Mouse (Mus musculus) embryonic facial prominence, embryonic 10.5 days (tissue): Measurements from ENCODE around the gene Lck. TPM values are rescaled to one million over a fixed set of nuclear protein-coding genes. Genes with fewer than 3 reads are reported as not detected.

ENCODE experiments used
- DNase-seq: peaks from one replicate; pipeline ENCODE4 v3.0.0-alpha.2; 2017; ENCODE audit warnings: low spot score
- H3K27ac ChIP-seq: fragments of 300-500 bp; sonication (generic); replicated peaks from 2 replicates; pipeline ENCODE4 v1.5.1; 2016; ENCODE audit warnings: mild to moderate bottlenecking
- H3K27me3 ChIP-seq: fragments of 300-500 bp; sonication (generic); replicated peaks from 2 replicates; pipeline ENCODE4 v1.6.1; 2016; ENCODE audit warnings: low read depth, mild to moderate bottlenecking; ENCODE audit not compliant: poor library complexity, severe bottlenecking
- H3K36me3 ChIP-seq: fragments of 300-500 bp; sonication (generic); replicated peaks from 2 replicates; pipeline ENCODE4 v1.6.1; 2016; ENCODE audit warnings: mild to moderate bottlenecking, moderate library complexity
- H3K4me1 ChIP-seq: fragments of 300-500 bp; sonication (generic); 2 replicates; pipeline ENCODE4 v1.6.1; 2016
- H3K4me3 ChIP-seq: fragments of 300-500 bp; sonication (generic); 2 replicates; pipeline ENCODE4 v1.5.1; 2016; ENCODE audit warnings: mild to moderate bottlenecking, moderate library complexity
- H3K9me3 ChIP-seq: fragments of 300-500 bp; sonication (generic); 2 replicates; pipeline ENCODE4 v1.6.1; 2016; ENCODE audit warnings: mild to moderate bottlenecking
- WGBS: fragments of 180-500 bp; shearing (Covaris S2); methylation state at CpG from one replicate; pipeline ENCODE4 v1.1.7; 2016; 5-methylcytosine and 5-hydroxymethylcytosine counted together
- polyA plus RNA-seq: library from polyadenylated mRNA; unstranded; fragments of >200 nt; fragmentation: Nextera tagmentation; extraction: Ambion mirVana; gene quantifications from 2 replicates; pipeline ENCODE4 v1.2.1, GENCODE M21; 2016

Gene Lck
- polyA plus RNA-seq, 1 experiment from 2014 or later = 12.6 TPM

DNA sequence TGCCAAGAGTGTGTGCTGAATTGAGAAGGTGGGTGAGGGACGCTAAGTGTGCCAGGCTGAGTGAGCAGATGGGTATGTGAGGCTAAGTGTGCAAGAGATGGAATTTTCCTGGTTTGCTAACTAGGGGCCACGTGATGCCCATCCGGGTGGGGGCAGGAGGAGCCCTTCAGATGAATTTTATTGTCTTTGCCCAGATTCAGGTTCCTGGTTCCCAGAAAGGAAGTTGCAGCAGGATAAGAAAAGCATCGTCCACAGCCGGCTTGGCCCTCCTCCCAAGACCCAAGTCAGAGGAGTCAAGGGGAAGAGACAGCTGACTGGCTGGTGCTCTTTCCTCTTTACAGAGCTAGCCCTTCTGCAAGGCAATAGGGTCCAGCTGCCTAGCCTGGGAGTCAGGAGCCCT, 5.0 kb upstream of the Lck start, which contains the start of gene Fam167b:
Fam167b (minus strand) TSS at position 84 of the 400 bp plus-strand sequence.
- no peaks in the 10 kb centered on the region for H3K36me3 ChIP-seq
- peaks cover 10% of the 10 kb centered on the region; the same call in 1 of the 2 replicates for H3K27me3 ChIP-seq
- no peaks in the 10 kb centered on the region for H3K9me3 ChIP-seq
- H3K4me1 ChIP-seq = peaks cover 13% of the 10 kb centered on the region
- H3K27ac ChIP-seq = no peak within 1 kb of the TSS
- WGBS = 84% methylated on average over 5 of the region's 5 CpGs
- H3K4me3 ChIP-seq = peak within 1 kb of the TSS; percentile 23; the same call in 1 of the 2 replicates
- no peak for DNase-seq

DNA sequence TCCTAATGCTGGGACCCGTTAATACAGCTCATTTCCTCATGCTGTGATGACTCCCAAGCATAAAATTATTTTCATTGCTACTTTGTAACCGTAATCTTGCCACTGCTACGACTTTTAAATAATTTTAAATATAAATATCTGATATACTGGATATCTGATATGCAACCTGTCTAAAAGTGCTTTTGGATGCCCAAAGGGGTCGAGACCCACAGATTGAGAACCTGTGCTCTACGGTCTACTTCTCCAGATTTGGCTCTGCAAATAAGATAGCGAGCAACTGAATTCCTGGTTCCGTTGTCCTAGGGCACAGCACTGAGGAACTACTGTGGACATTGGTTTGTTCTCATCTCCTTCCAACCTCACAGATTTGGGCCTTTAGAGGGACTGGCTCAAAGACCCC, 4.2 kb upstream of the Lck start:
- no peak for DNase-seq
- peaks cover 13% of the 10 kb centered on the region for H3K4me1 ChIP-seq
- H3K27me3 ChIP-seq = peaks cover 10% of the 10 kb centered on the region; the same call in 1 of the 2 replicates
- H3K27ac ChIP-seq = no peak overlapping the region
- 84% methylated on average over 7 of the region's 7 CpGs for WGBS
- no peak overlapping the region for H3K4me3 ChIP-seq
- no peaks in the 10 kb centered on the region for H3K36me3 ChIP-seq
- H3K9me3 ChIP-seq = no peaks in the 10 kb centered on the region

DNA sequence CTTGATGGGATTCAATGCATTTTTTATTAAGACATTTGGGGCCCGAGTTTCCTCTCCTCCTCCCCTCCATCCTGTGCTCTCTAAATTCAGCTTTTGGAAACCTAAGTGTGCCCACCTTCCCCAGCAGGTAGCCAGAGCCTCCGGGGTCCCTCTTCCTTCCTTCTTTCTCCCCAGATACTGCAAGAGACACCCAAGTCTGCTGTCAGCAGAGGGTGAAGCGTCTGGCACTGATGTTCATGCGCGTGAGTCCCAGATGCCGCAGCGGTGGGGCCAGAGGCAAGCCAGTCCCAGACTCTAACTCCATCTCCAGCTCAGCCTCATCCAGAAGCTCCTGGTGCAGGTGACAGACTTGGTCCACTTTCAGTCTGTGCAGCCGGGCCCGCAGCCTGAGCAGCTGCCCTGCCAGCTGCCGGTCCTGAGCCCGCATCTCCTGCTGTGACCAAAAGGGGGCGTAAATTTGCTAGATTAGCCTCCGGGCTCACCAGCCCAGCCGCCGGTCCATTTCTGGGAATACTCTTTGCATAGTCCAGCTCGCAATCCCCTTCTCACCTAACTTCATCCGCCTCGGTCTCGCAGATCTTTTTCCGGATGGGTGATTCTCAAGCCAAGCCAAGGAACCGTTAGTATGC, 3.5 kb upstream of the Lck start:
- H3K36me3 ChIP-seq = no peaks in the 10 kb centered on the region
- H3K4me1 ChIP-seq = peaks cover 13% of the 10 kb centered on the region
- peaks cover 10% of the 10 kb centered on the region; the same call in 1 of the 2 replicates for H3K27me3 ChIP-seq
- peak overlapping the region; percentile 23; the same call in 1 of the 2 replicates for H3K4me3 ChIP-seq
- H3K9me3 ChIP-seq = no peaks in the 10 kb centered on the region
- 35% methylated on average over 21 of the region's 21 CpGs for WGBS
- DNase-seq = peak; percentile 66
- H3K27ac ChIP-seq = no peak overlapping the region

DNA sequence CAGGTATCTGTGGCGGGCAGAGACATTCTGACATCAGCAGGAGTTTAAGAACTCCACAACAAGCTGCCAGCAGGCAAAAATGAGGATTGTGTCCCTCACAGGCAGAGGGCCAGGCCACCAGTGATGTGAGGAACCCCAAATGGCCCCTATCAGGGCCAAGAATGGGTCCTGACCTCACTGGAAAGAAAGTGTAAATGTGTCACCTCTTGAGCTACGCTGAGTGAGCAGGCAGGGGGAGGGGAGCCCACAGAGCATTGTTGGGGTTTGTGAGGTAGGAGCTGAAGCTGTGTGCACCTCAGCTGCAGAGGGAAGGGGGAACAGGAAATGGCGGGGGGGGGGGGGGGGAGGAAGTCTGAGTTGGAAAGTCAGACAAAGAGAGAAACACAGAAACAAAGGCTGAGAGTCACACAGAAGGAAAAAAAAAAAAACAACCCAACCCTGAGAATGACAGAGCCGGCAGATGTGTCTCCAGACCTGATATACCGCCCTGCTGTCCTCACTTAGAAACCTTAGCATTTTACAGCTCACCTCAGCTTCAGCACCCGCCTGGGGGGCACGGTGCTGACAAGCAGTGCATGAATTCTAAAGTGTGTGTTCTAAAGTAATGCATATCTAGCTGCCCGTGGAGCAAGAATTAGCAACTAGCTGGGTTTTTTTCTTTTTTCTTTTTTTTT, 1.9 kb upstream of the Lck start:
- no peak overlapping the region for H3K4me3 ChIP-seq
- WGBS = 58% methylated on average over 7 of the region's 8 CpGs
- H3K36me3 ChIP-seq = no peaks in the 10 kb centered on the region
- H3K27me3 ChIP-seq = peaks cover 10% of the 10 kb centered on the region; the same call in 1 of the 2 replicates
- peak; percentile 22 for DNase-seq
- peak overlapping the region; percentile 65 for H3K27ac ChIP-seq
- no peaks in the 10 kb centered on the region for H3K9me3 ChIP-seq
- H3K4me1 ChIP-seq = peaks cover 13% of the 10 kb centered on the region

DNA sequence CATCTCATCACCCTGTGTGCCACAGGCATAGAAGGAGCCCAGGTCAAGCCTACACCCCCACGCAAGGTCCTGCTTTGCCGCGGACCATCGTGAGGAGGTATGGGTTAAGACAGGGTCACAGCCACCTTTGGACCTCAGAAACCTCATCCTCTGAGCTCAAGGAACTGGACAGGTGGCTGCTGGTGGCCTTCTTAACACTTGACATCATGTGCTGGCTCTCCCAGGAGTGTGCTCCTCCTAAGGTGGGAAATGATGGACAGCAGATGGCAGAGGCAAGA, 409 bp downstream of the Lck start:
- no peak overlapping the region for H3K4me3 ChIP-seq
- H3K27me3 ChIP-seq = peaks cover 6% of the 10 kb centered on the region; the same call in 1 of the 2 replicates
- H3K27ac ChIP-seq = no peak overlapping the region
- no peaks in the 10 kb centered on the region for H3K36me3 ChIP-seq
- 94% methylated on average over 4 of the region's 4 CpGs for WGBS
- no peaks in the 10 kb centered on the region for H3K9me3 ChIP-seq
- H3K4me1 ChIP-seq = peaks cover 13% of the 10 kb centered on the region
- no peak for DNase-seq

DNA sequence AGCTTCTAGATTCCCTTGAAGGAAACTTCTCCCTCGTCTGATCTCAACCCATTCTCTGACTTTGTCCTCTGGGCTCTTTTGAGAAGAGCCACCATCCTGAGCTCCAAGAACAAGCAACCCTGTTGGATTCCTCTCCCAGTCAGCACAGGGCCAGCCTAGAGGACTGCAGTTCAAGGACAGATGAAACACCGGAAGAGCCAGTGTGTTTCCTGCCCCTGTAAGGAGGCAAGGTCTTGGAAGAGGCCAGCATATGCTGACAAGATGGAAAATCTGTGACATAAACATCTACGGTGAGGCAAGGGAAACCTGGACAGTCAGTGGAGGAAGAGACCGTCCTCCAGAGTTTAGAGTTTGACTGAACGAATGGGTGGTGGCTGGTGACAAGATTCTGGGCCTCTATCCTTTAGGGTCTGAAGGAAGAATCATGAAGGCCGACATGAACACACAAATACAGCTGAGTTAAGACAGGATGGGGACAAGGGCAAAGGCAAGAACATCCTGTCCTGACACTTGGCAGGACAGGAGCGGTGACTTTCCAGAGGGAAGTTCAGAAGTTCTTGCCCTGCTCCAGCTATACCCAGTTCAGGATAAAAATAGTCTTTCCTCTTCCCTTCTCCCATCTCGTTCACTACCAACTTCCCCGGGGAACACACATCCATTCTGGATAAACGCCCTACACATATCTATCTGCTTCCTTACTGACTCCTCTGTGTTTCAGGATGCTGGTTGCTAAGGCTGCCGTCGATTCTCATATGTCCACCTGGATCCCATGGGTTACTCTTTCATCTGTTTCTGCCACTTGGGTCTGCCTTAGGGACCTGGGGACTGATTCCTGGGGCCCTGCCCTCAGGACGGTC, 977 bp downstream of the Lck start:
- Histone ChIP-seq H3K27me3 (peaks cover 6% of the 10 kb centered on the region; the same call in 1 of the 2 replicates), H3K36me3 (no peaks in the 10 kb centered on the region), H3K4me1 (peaks cover 13% of the 10 kb centered on the region), H3K9me3 (no peaks in the 10 kb centered on the region), H3K4me3 (no peak overlapping the region), H3K27ac (no peak overlapping the region)
- no peak for DNase-seq
- WGBS = 83% methylated on average over 13 of the region's 13 CpGs

DNA sequence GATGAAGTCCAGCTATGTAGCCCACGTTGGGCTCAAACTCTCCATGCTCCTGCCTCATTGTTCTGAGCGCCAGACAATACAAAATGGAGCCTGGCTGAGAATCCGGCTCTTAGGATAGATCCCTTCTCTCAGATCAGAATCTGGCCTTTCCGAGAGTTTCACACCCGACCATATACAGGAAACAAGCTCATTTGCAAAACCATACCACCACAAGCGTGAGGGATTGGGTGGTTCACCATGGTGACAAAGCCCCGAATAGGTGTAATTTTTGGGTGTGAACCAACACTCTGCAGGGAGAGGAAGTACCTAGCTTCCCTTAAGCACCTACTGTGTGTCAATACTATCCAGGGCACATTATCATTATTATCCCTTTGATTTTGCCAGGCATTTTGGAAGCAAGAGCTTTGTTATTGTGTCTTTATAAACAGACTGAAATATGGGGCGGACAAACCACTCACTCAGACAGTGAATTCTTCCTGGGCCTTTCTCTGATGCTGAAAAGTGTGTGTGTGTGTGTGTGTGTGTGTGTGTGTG, 1.8 kb downstream of the Lck start:
- peaks cover 7% of the 10 kb centered on the region for H3K4me1 ChIP-seq
- whole genome bisulfite sequencing = 79% methylated on average over 8 of the region's 8 CpGs
- no peaks in the 10 kb centered on the region for H3K9me3 ChIP-seq
- no peaks in the 10 kb centered on the region for H3K36me3 ChIP-seq
- H3K27me3 ChIP-seq = no peaks in the 10 kb centered on the region
- H3K4me3 ChIP-seq = no peak overlapping the region
- H3K27ac ChIP-seq = no peak overlapping the region
- DNase-seq = no peak

DNA sequence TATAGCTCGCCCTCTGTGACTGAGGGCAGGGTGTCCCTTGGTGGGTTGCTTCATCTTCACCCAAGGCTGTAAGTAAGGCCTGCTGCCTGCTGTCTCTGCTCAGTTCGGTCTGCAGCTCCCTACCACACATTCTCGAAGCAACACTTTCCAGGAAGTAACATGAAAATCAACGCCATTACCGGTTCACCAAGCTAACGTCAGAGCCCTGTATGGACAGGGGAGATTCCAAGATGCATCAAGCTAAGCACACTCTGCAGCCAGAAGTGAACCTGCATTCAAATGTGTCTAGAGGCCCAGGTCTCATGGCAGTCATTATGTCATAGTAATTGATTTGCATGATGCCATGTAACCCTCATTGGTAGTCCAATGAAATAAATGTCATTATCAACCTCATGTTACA, 3.4 kb downstream of the Lck start:
- no peaks in the 10 kb centered on the region for H3K9me3 ChIP-seq

DNA sequence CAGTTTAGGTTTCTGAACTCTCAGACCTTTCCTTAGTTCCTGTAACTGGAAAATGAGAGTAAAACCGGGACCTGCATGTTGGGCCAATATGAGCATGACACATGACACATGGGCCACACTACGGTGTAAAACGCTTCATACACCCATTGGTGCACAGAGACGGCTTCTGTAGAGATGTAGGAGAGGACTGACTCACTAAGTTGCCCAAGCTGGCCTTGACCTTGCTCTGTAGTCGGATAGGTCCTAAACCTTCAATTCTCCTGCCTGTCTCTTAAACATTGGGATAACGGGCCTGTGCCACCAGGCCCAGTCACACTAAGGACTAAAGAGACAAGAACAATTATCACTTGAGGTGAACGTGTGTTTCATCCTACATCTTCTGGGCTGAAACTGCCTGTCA, 5.1 kb downstream of the Lck start:
- no peaks in the 10 kb centered on the region for H3K36me3 ChIP-seq
- H3K27me3 ChIP-seq = no peaks in the 10 kb centered on the region
- no peak overlapping the region for H3K4me3 ChIP-seq
- no peak overlapping the region for H3K27ac ChIP-seq
- H3K4me1 ChIP-seq = peaks cover 8% of the 10 kb centered on the region
- no peaks in the 10 kb centered on the region for H3K9me3 ChIP-seq
- WGBS = 95% methylated on average over 7 of the region's 7 CpGs
- no peak for DNase-seq

More for the DNA sequence above, 3.4 kb downstream of the Lck start:
- Histone ChIP-seq H3K36me3 (no peaks in the 10 kb centered on the region), H3K27ac (no peak overlapping the region), H3K4me1 (peaks cover 2% of the 10 kb centered on the region), H3K4me3 (no peak overlapping the region), H3K27me3 (no peaks in the 10 kb centered on the region)
- no peak for DNase-seq
- WGBS = 91% methylated on average over 6 of the region's 6 CpGs

DNA sequence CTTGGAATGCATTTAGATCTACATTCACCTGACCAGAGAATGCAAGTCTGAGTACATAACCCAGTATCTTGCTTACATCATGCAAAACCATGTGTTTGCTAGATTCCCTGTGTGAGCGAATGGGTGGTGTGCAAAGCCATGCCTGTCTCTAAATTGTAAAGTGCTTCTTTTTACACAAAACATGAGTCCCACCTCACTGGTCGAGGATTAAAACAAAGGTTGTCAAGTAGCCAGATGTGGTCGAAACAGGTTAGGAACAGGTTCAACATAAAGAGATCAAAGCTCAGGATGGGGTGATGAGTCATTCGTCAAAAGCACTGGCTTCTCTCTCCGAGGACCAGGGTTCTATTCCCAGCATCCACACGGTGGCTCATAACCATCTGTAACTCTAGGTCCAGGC, 8.3 kb downstream of the Lck start:
- peaks cover 10% of the 10 kb centered on the region for H3K4me1 ChIP-seq
- H3K27me3 ChIP-seq = no peaks in the 10 kb centered on the region
- H3K4me3 ChIP-seq = no peak overlapping the region
- WGBS = 90% methylated on average over 6 of the region's 6 CpGs
- no peak for DNase-seq
- H3K36me3 ChIP-seq = no peaks in the 10 kb centered on the region
- no peaks in the 10 kb centered on the region for H3K9me3 ChIP-seq
- no peak overlapping the region for H3K27ac ChIP-seq

DNA sequence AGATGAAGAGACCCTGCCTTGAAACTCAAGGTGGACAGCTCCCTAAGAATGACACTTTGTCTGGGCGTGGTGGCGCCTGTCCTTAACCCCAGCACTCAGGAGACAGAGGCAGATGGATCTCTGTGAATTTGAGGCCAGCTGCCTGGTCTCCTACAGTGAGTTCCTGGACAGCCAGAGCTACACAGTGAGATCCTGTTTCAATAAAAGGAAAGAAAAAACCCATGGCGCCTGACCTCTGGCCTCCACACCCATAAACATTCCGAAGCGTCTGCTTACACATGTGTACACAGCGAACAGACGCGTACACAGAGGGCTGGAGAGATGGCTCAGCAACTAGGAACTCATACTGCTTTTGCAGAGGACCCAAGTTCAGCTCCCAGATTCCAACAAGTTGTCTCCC, 9.7 kb downstream of the Lck start:
- no peak overlapping the region for H3K4me3 ChIP-seq
- H3K27ac ChIP-seq = 0 out of 2 replicates have a peak overlapping the region, but pooled peaks have one; percentile 8
- H3K4me1 ChIP-seq = peaks cover 10% of the 10 kb centered on the region
- no peaks in the 10 kb centered on the region for H3K9me3 ChIP-seq
- no peaks in the 10 kb centered on the region for H3K27me3 ChIP-seq
- no peaks in the 10 kb centered on the region for H3K36me3 ChIP-seq
- DNase-seq = peak; percentile 62
- WGBS = 50% methylated on average over 8 of the region's 8 CpGs

DNA sequence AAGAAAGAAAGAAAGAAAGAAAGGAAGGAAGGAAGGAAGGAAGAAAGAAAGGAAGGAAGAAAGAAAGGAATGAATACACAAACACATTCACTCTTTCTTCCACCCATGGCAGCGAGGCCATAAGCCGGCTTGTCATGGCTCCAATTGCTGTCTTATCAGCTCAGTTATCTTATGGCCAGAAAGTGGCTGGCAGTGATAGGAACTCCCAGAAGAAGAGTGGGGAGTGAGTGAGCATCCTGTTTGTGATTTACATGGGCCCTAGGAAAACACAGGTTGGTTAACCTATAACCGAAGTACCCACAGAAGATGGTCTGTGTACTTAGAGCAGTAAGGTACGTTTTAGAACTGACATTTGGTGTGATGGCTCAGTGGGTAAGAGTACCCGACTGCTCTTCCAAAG, 12.3 kb downstream of the Lck start:
- H3K9me3 ChIP-seq = no peaks in the 10 kb centered on the region
- H3K4me3 ChIP-seq = no peak overlapping the region
- 92% methylated on average over 5 of the region's 5 CpGs for WGBS
- 0 out of 2 replicates have a peak, but pooled peaks cover 5% of the 10 kb centered on the region for H3K27me3 ChIP-seq
- no peak for DNase-seq
- H3K27ac ChIP-seq = no peak overlapping the region
- peaks cover 29% of the 10 kb centered on the region for H3K4me1 ChIP-seq
- H3K36me3 ChIP-seq = no peaks in the 10 kb centered on the region
